Mouse (Mus musculus) E14TG2a.4 (cell line): ENCODE measurements at regions not wholly inside any gene's neighbourhood (a gene's known extent, or its start where the extent isn't known, plus 50 kb on each side); places are given as distances from the start of the nearest gene placed in this dataset.

ENCODE experiments used
- CTCF ChIP-seq: conservative IDR thresholded peaks from 2 replicates; pipeline ENCODE4 v1.5.1; 2014; ENCODE audit warnings: low read length
- NANOG ChIP-seq: IDR thresholded peaks from 2 replicates; pipeline ENCODE4 v1.6.1; 2014; ENCODE audit warnings: borderline replicate concordance, low read length, mixed read lengths

DNA sequence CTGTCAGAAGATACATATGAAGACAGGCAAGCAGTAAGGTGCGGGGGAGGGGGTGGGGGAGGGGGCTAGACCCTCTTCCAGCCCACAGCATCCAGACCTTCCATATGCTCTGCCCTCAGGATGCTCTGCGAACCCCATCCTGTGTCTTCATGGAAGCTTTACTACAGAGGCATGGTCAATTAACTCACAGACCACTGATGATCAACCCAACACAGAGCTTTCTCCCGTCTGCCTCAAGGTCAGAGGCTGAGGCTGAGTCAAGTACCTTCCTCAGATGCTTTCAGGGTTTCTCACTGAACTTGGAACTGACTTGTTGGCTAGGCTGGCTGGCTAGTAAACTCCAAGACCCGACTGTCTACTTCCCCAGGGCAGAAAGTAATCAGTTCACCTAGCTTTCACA lies 98.6 kb upstream of the Trpm1 start:
- TF ChIP-seq CTCF (no peak), NANOG (no peak)
